Mouse (Mus musculus) retina, postnatal 1 day (tissue): ENCODE data around the gene Cbfa2t3.

Source experiments
- DNase-seq: peaks from one replicate; pipeline ENCODE4 v3.0.0-alpha.2; 2012

The Cbfa2t3 gene

GRCm38 (mm10) chr8:122699005-122699492, at the start of gene Cbfa2t3:
Gene Cbfa2t3, minus strand, starts transcription at chr8:122699109.
- DNase-seq, result no peak

- DNase-seq, result no peak
These were observed 48.9 kb upstream of the Cbfa2t3 start for GRCm38 (mm10) chr8:122747825-122748224.

- DNase-seq, result peak; percentile 50
These were observed 47.5 kb upstream of the Cbfa2t3 start for GRCm38 (mm10) chr8:122746439-122746838.

GRCm38 (mm10) chr8:122745750-122746275, 46.9 kb upstream of the Cbfa2t3 start:
- peak; percentile 54 for DNase-seq

GRCm38 (mm10) chr8:122745022-122745749, 46.3 kb upstream of the Cbfa2t3 start:
- DNase-seq, result peak; percentile 15

GRCm38 (mm10) chr8:122742471-122742870, 43.6 kb upstream of the Cbfa2t3 start:
- peak; percentile 56 for DNase-seq

GRCm38 (mm10) chr8:122739102-122739725, 40.3 kb upstream of the Cbfa2t3 start:
- peak; percentile 60 for DNase-seq

GRCm38 (mm10) chr8:122737886-122738285, 39.0 kb upstream of the Cbfa2t3 start:
- no peak for DNase-seq

GRCm38 (mm10) chr8:122737071-122737470, 38.2 kb upstream of the Cbfa2t3 start:
- DNase-seq, result no peak

GRCm38 (mm10) chr8:122736623-122737022, 37.7 kb upstream of the Cbfa2t3 start:
- DNase-seq, result no peak

- peak; percentile 23 for DNase-seq
These were observed 36.9 kb upstream of the Cbfa2t3 start for GRCm38 (mm10) chr8:122735542-122736473.

- DNase-seq, result no peak
These were observed 36.2 kb upstream of the Cbfa2t3 start for GRCm38 (mm10) chr8:122735110-122735509.

GRCm38 (mm10) chr8:122728630-122729029, 29.7 kb upstream of the Cbfa2t3 start:
- DNase-seq, result no peak

- no peak for DNase-seq
These were observed 28.5 kb upstream of the Cbfa2t3 start for GRCm38 (mm10) chr8:122727412-122727811.

- DNase-seq, result no peak
These were observed 27.9 kb upstream of the Cbfa2t3 start for GRCm38 (mm10) chr8:122726789-122727188.

GRCm38 (mm10) chr8:122725187-122725586, 26.3 kb upstream of the Cbfa2t3 start:
- no peak for DNase-seq

GRCm38 (mm10) chr8:122720811-122721640, 22.1 kb upstream of the Cbfa2t3 start:
- DNase-seq, result no peak

GRCm38 (mm10) chr8:122720070-122720729, 21.3 kb upstream of the Cbfa2t3 start:
- DNase-seq, result peak; percentile 34

- DNase-seq, result peak; percentile 24
These were observed 20.7 kb upstream of the Cbfa2t3 start for GRCm38 (mm10) chr8:122719500-122720065.

- DNase-seq, result no peak
These were observed 20.0 kb upstream of the Cbfa2t3 start for GRCm38 (mm10) chr8:122718711-122719499.
